Mouse (Mus musculus): ENCODE measurements around the gene Prph.

DNA sequence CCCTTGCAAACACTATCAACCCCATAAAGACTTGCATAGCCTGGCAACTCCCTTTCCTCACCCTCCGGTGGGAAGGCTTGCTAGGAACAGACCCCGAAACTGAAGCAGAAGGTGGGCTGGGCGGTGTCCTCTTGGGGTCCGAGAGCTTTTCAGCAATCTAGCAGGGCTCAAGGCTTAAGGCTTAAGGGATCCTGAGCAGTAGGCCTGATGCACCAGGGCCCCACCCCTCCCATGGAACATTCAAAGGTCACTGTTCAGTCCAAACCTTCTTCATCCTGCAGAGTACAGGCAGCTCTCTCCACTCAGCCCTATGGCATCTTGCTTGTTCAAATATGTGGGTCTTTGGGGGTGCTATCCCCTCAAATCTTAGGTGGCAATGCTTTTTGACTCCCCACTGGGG is 31.0 kb downstream of the Prph start:
- TF ChIP-seq CTCF (IDR thresholded peaks at IDR 0.05; ENCODE audit: low read depth, low read length), result no peak
- TF ChIP-seq EP300 (IDR thresholded peaks at IDR 0.05; ENCODE audit: insufficient read depth, low read depth, low read length), result no peak
- TF ChIP-seq POLR2A (IDR thresholded peaks at IDR 0.05; ENCODE audit: insufficient read depth, low read length), result no peak
